Mouse (Mus musculus) liver, embryonic 11.5 days (tissue): ENCODE data around the gene Olfr1360. TPM values are rescaled to one million over a fixed set of nuclear protein-coding genes. Genes with fewer than 3 reads are reported as not detected.
"Not testable (repeated sequence)": the region's sequence is repeated elsewhere in the genome, so short reads cannot be mapped to it uniquely, and the experiment has no call there.

ENCODE experiments used
- ATAC-seq: fragments of 200-750 bp; cut with Nextera tagmentation; replicated peaks from 2 replicates; pipeline ENCODE4 v1.8.0; 2017; ENCODE audit warnings: moderate number of reproducible peaks, mild to moderate bottlenecking, moderate TSS enrichment, moderate library complexity; ENCODE audit not compliant: low FRiP score
- DNase-seq: peaks from one replicate; pipeline ENCODE4 v3.0.0-alpha.2; 2017; ENCODE audit warnings: low spot score
- H3K27ac ChIP-seq: fragments of 300-500 bp; sonication (generic); 2 replicates; pipeline ENCODE4 v1.5.1; 2014; ENCODE audit warnings: mild to moderate bottlenecking, low read depth, low read length, control low read depth
- H3K27me3 ChIP-seq: fragments of 300-500 bp; sonication (generic); replicated peaks from 2 replicates; pipeline ENCODE4 v1.6.1; 2014; ENCODE audit warnings: low read length, mixed read lengths; ENCODE audit not compliant: control insufficient read depth, insufficient read depth
- H3K36me3 ChIP-seq: fragments of 300-500 bp; sonication (generic); 2 replicates; pipeline ENCODE4 v1.6.1; 2014; ENCODE audit warnings: mild to moderate bottlenecking, low read length, moderate library complexity, mixed read lengths; ENCODE audit not compliant: control insufficient read depth, insufficient read depth
- H3K4me1 ChIP-seq: fragments of 300-500 bp; sonication (generic); replicated peaks from 2 replicates; pipeline ENCODE4 v1.6.1; 2014; ENCODE audit warnings: low read length, mixed read lengths; ENCODE audit not compliant: control insufficient read depth, insufficient read depth
- H3K4me2 ChIP-seq: fragments of 300-500 bp; sonication (generic); 2 replicates; pipeline ENCODE4 v1.6.1; 2014; ENCODE audit warnings: mild to moderate bottlenecking, control low read depth, moderate library complexity
- H3K4me3 ChIP-seq: fragments of 300-500 bp; sonication (generic); 2 replicates; pipeline ENCODE4 v1.5.1; 2014; ENCODE audit warnings: low read depth, low read length, control low read depth
- H3K9ac ChIP-seq: fragments of 300-500 bp; sonication (generic); 2 replicates; pipeline ENCODE4 v1.6.1; 2014; ENCODE audit warnings: low read depth, low read length, control low read depth
- H3K9me3 ChIP-seq: fragments of 300-500 bp; sonication (generic); 2 replicates; pipeline ENCODE4 v1.6.1; 2016; ENCODE audit warnings: low read length, inconsistent platforms, mixed read lengths; ENCODE audit not compliant: control insufficient read depth
- WGBS: fragments of 180-500 bp; shearing (Covaris S2); extraction: QIAGEN DNeasy Blood & Tissue Kit; methylation state at CpG from one replicate; pipeline ENCODE4 v1.1.7; 2014; 5-methylcytosine and 5-hydroxymethylcytosine counted together
- polyA plus RNA-seq: library from polyadenylated mRNA; unstranded; fragments of >200 nt; fragmentation: Nextera tagmentation; extraction: Ambion mirVana; gene quantifications from 2 replicates; pipeline ENCODE4 v1.2.1, GENCODE M21; 2014

Olfr1360 gene
- not detected in 2 replicates for polyA plus RNA-seq

GRCm38 (mm10) chr13:21677305-21677704, at the start of gene Olfr1360:
Gene Olfr1360 (minus strand): TSS chr13:21677405.
- H3K4me1 ChIP-seq, result no peaks in the 10 kb centered on the region
- no peak within 1 kb of the TSS for H3K27ac ChIP-seq
- H3K27me3 ChIP-seq, result no peaks in the 10 kb centered on the region
- DNase-seq (no peak), ATAC-seq (no peak)
- H3K9me3 ChIP-seq, result no peaks in the 10 kb centered on the region
- H3K36me3 ChIP-seq, result no peaks in the 10 kb centered on the region
- no peak within 1 kb of the TSS for H3K9ac ChIP-seq
- no peak within 1 kb of the TSS for H3K4me2 ChIP-seq
- 73% methylated on average over 2 of the region's 2 CpGs for WGBS
- H3K4me3 ChIP-seq, result no peak within 1 kb of the TSS

- peaks cover 12% of the 10 kb centered on the region for H3K4me1 ChIP-seq
- H3K9ac ChIP-seq, result peak overlapping the region; percentile 57
- H3K36me3 ChIP-seq, result no peaks in the 10 kb centered on the region
- DNase-seq (peak; percentile 37), ATAC-seq (no peak)
- no peaks in the 10 kb centered on the region for H3K27me3 ChIP-seq
- H3K27ac ChIP-seq, result peak overlapping the region; percentile 95
- peak overlapping the region; percentile 59 for H3K4me2 ChIP-seq
- H3K4me3 ChIP-seq, result no peak overlapping the region
- 45% methylated on average over 5 of the region's 5 CpGs for WGBS
- no peaks in the 10 kb centered on the region for H3K9me3 ChIP-seq
Measured at GRCm38 (mm10) chr13:21722993-21723836, 46.0 kb upstream of the Olfr1360 start.

- DNase-seq (peak; percentile 37), ATAC-seq (peak; percentile 15; the same call in 1 of the 2 replicates)
- Histone ChIP-seq H3K9ac (peak overlapping the region; percentile 65), H3K36me3 (no peaks in the 10 kb centered on the region), H3K9me3 (no peaks in the 10 kb centered on the region), H3K4me3 (peak overlapping the region; percentile 28), H3K27me3 (no peaks in the 10 kb centered on the region), H3K27ac (peak overlapping the region; percentile 95), H3K4me1 (peaks cover 13% of the 10 kb centered on the region), H3K4me2 (peak overlapping the region; percentile 59)
- 4% methylated on average over 11 of the region's 11 CpGs for WGBS
Measured at GRCm38 (mm10) chr13:21722373-21722925, 45.2 kb upstream of the Olfr1360 start.

GRCm38 (mm10) chr13:21721757-21722372, 44.7 kb upstream of the Olfr1360 start, which contains the start of gene Hist1h2bm:
Gene Hist1h2bm (plus strand): TSS chr13:21722044.
- peak within 1 kb of the TSS; percentile 96 for H3K27ac ChIP-seq
- ATAC-seq (peak; percentile 91), DNase-seq (peak; percentile 75)
- H3K4me1 ChIP-seq, result peaks cover 13% of the 10 kb centered on the region
- peak within 1 kb of the TSS; percentile 84 for H3K4me2 ChIP-seq
- H3K36me3 ChIP-seq, H3K9me3 ChIP-seq, H3K27me3 ChIP-seq: not testable (repeated sequence)
- H3K9ac ChIP-seq, result peak within 1 kb of the TSS; percentile 79
- peak within 1 kb of the TSS; percentile 45 for H3K4me3 ChIP-seq
- WGBS, result under 1% methylated on average over 32 of the region's 37 CpGs

GRCm38 (mm10) chr13:21721107-21721756, 44.0 kb upstream of the Olfr1360 start:
- ATAC-seq (0 out of 2 replicates have a peak, but pooled peaks have one; percentile 0), DNase-seq (peak; percentile 59)
- H3K9me3 ChIP-seq, H3K27me3 ChIP-seq, H3K36me3 ChIP-seq: not testable (repeated sequence)
- Histone ChIP-seq H3K4me3 (peak overlapping the region; percentile 45), H3K27ac (peak overlapping the region; percentile 96), H3K4me2 (peak overlapping the region; percentile 84), H3K9ac (peak overlapping the region; percentile 79), H3K4me1 (peaks cover 13% of the 10 kb centered on the region)
- WGBS, result 4% methylated on average over 16 of the region's 44 CpGs

GRCm38 (mm10) chr13:21718381-21719080, 41.3 kb upstream of the Olfr1360 start:
- DNase-seq, result peak; percentile 60
- peaks cover 15% of the 10 kb centered on the region for H3K4me1 ChIP-seq

GRCm38 (mm10) chr13:21717397-21718357, 40.5 kb upstream of the Olfr1360 start, which contains the start of gene Hist1h3h:
Gene Hist1h3h (plus strand): TSS chr13:21717659.
- H3K9ac ChIP-seq, result peak within 1 kb of the TSS; percentile 73
- 1% methylated on average over 26 of the region's 56 CpGs for WGBS
- H3K9me3 ChIP-seq, H3K27me3 ChIP-seq, H3K36me3 ChIP-seq: not testable (repeated sequence)
- peak within 1 kb of the TSS; percentile 54 for H3K4me3 ChIP-seq
- H3K4me1 ChIP-seq, result peaks cover 15% of the 10 kb centered on the region
- H3K27ac ChIP-seq, result peak within 1 kb of the TSS; percentile 97
- DNase-seq, result peak; percentile 83
- peak; percentile 31 for ATAC-seq
- peak within 1 kb of the TSS; percentile 83 for H3K4me2 ChIP-seq

More at GRCm38 (mm10) chr13:21718381-21719080, 41.3 kb upstream of the Olfr1360 start:
- peak overlapping the region; percentile 54 for H3K4me3 ChIP-seq
- ATAC-seq, result no peak
- peak overlapping the region; percentile 71 for H3K9ac ChIP-seq
- H3K27ac ChIP-seq, result peak overlapping the region; percentile 92
- no peaks in the 10 kb centered on the region for H3K9me3 ChIP-seq
- H3K36me3 ChIP-seq, result no peaks in the 10 kb centered on the region
- H3K27me3 ChIP-seq, result no peaks in the 10 kb centered on the region
- 54% methylated on average over 4 of the region's 4 CpGs for WGBS
- peak overlapping the region; percentile 83 for H3K4me2 ChIP-seq
